Mouse (Mus musculus): ENCODE data around the gene Poln. TPM values are rescaled to one million over a fixed set of nuclear protein-coding genes. Genes with fewer than 3 reads are reported as not detected.

Poln gene
- polyA plus RNA-seq, 1 experiment from 2014 or later, result 0.48 TPM

DNA sequence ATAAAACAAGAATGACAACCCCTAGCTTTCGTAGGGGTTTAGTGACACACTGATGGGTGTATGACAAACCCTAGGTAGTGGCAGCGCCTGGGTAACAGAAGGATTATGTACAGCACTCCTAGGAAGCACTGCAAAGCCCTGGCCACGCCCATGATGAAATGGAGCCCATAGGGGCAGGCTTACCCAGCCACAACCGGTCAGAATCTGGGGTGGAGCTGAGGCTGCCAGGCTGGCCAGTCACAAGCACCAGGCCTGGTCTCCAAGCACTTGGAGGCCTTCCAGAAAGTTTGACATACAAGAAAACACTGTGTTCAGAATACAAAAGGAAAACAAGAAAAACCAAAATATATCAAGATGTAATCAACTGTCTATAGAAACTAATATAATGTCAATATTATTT, 21.8 kb upstream of the Poln start:
- no peak overlapping the region for H3K4me3 ChIP-seq (ENCODE audit: low read depth, low read length)
- no peaks in the 10 kb centered on the region for H3K27me3 ChIP-seq (ENCODE audit: control insufficient read depth, insufficient read depth, low read depth, low read length)
- no peak for ATAC-seq (ENCODE audit: low read depth)
- no peak overlapping the region for H3K4me2 ChIP-seq (ENCODE audit: low read depth, low read length)
- H3K4me1 ChIP-seq (ENCODE audit: control insufficient read depth, low read depth, low read length), result peaks cover 18% of the 10 kb centered on the region
- 43% methylated on average over 4 of the region's 4 CpGs for WGBS (ENCODE audit: insufficient replicate concordance)
- H3K27ac ChIP-seq (ENCODE audit: low read length), result no peak overlapping the region
- no peaks in the 10 kb centered on the region for H3K9me3 ChIP-seq (replicated peaks; ENCODE audit: control insufficient read depth, low read length)
- no peak overlapping the region for H3K9ac ChIP-seq (ENCODE audit: low read depth, low read length)
- no peaks in the 10 kb centered on the region for H3K36me3 ChIP-seq (ENCODE audit: control insufficient read depth, insufficient read depth)

DNA sequence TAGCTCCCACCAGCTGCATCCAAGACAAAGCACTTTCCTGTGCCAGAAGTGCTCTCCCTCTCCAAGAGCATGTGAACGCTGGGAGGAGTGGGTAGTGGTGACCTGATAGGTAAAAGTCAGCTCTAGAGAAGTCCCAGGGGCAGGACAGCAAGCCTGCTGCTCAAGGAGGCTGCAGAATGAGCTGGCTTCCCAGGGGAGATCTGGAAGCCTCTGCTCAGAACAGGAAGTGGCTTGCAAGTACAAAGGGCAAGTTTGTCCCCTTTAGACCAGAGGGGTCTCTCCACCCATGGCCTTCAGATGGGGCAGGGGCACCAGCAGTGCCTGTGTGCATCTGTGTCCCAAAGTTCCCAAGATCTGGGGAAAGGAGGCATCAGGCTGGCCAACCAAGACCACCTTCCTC, 20.3 kb upstream of the Poln start:
- Histone ChIP-seq H3K9ac (ENCODE audit: low read depth, low read length) (no peak overlapping the region), H3K4me3 (ENCODE audit: low read depth, low read length) (no peak overlapping the region), H3K36me3 (ENCODE audit: control insufficient read depth, insufficient read depth) (no peaks in the 10 kb centered on the region), H3K4me1 (ENCODE audit: control insufficient read depth, low read depth, low read length) (peaks cover 20% of the 10 kb centered on the region), H3K27ac (ENCODE audit: low read length) (no peak overlapping the region), H3K4me2 (ENCODE audit: low read depth, low read length) (no peak overlapping the region), H3K27me3 (ENCODE audit: control insufficient read depth, insufficient read depth, low read depth, low read length) (no peaks in the 10 kb centered on the region), H3K9me3 (replicated peaks; ENCODE audit: control insufficient read depth, low read length) (no peaks in the 10 kb centered on the region)
- no peak for ATAC-seq (ENCODE audit: low read depth)
- WGBS (ENCODE audit: insufficient replicate concordance), result 58% methylated on average over 1 of the region's 1 CpGs

DNA sequence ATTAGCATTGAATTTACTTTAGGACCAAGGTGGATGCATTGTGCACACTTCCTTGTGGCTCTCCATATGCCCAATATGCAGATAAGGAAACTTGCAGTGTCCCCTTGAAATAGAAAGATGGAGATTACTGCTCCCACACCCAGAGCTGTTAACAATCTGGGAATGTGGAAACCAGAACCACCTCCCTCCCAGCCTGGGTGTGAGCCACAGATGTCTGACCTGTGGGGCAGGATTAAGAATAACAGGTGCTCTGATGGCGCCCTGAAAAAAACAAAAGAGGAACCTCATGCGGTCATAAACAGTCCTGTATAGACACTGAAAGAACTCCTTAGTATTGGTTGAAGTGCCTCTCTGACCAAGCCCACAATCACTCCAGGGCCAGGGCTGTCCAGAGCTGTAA, 19.6 kb upstream of the Poln start:
- H3K4me3 ChIP-seq (ENCODE audit: low read depth, low read length), result no peak overlapping the region
- no peaks in the 10 kb centered on the region for H3K36me3 ChIP-seq (ENCODE audit: control insufficient read depth, insufficient read depth)
- peak overlapping the region; percentile 99 for H3K4me2 ChIP-seq (ENCODE audit: low read depth, low read length)
- WGBS (ENCODE audit: insufficient replicate concordance), result 32% methylated on average over 2 of the region's 2 CpGs
- H3K9me3 ChIP-seq (replicated peaks; ENCODE audit: control insufficient read depth, low read length), result no peaks in the 10 kb centered on the region
- peaks cover 20% of the 10 kb centered on the region for H3K4me1 ChIP-seq (ENCODE audit: control insufficient read depth, low read depth, low read length)
- H3K27me3 ChIP-seq (ENCODE audit: control insufficient read depth, insufficient read depth, low read depth, low read length), result no peaks in the 10 kb centered on the region
- H3K9ac ChIP-seq (ENCODE audit: low read depth, low read length), result no peak overlapping the region
- H3K27ac ChIP-seq (ENCODE audit: low read length), result no peak overlapping the region
- no peak for ATAC-seq (ENCODE audit: low read depth)

DNA sequence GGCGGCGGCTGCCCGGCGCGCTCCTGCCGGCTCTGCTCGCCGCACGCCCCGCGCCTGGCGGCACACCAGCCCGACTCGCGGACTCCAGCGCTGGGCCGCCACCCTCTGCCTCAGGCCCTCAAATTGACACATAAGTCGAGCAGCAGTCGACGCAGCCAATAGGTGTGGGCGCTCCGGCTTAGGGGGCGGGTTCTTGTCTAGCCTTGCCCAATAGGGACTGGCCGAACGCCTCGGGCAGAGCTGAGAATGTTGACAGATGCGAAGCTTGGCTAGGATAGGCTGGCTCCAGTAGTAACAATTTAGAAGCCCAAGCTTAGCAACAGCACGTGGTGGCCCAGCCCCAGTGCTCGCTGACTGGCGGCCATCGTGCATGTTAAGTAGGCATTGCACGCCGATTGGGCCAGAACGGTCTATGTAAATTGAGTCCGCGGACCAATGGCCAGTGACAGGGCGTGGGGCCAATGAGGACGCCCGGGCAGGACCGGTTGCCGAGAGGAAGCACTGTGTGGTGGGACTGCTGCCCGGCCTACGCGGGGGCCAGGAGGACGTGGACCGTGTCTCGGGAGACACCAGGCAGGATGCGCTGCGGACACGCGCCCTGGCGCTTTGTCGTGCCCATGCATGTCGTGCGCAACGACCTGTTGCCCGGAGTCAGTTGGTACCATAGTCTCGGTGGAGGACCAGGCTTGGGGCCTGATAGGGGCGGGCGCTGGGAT, 18.5 kb upstream of the Poln start, which contains the start of gene Mxd4:
Gene Mxd4 (minus strand): TSS at position 120 of the 716 bp plus-strand sequence.
- H3K9ac ChIP-seq (ENCODE audit: low read depth, low read length), result peak within 1 kb of the TSS; percentile 68
- H3K9me3 ChIP-seq (replicated peaks; ENCODE audit: control insufficient read depth, low read length), result no peaks in the 10 kb centered on the region
- peak within 1 kb of the TSS; percentile 92 for H3K27ac ChIP-seq (ENCODE audit: low read length)
- no peaks in the 10 kb centered on the region for H3K27me3 ChIP-seq (ENCODE audit: control insufficient read depth, insufficient read depth, low read depth, low read length)
- ATAC-seq (ENCODE audit: low read depth), result peak; percentile 94
- peak within 1 kb of the TSS; percentile 99 for H3K4me2 ChIP-seq (ENCODE audit: low read depth, low read length)
- peaks cover 20% of the 10 kb centered on the region for H3K4me1 ChIP-seq (ENCODE audit: control insufficient read depth, low read depth, low read length)
- peak within 1 kb of the TSS; percentile 81 for H3K4me3 ChIP-seq (ENCODE audit: low read depth, low read length)
- WGBS (ENCODE audit: insufficient replicate concordance), result under 1% methylated on average over 49 of the region's 60 CpGs
- no peaks in the 10 kb centered on the region for H3K36me3 ChIP-seq (ENCODE audit: control insufficient read depth, insufficient read depth)

DNA sequence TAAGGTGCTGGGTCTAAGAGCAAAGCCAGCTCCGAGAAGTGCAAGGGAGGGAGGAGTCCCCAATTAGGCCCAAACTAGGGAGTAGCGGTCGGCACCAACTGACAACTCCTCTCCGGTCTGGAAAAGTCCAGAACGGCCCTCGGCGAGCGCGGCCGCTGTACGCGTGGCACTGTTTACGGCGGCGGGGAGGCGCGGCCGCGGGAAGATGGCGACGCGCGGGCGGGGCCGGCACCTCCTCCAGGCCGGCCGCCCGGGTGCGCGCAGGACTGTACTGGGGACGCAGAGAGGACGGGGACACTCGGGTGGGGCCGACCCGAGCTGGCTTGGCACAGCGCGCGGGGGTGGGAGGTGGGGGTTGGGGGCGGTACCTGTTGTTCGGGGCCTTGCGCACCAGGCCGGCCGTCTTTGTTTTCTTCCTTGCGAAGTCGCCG, 17.7 kb upstream of the Poln start:
- Histone ChIP-seq H3K36me3 (ENCODE audit: control insufficient read depth, insufficient read depth) (no peaks in the 10 kb centered on the region), H3K4me3 (ENCODE audit: low read depth, low read length) (peak overlapping the region; percentile 81), H3K4me1 (ENCODE audit: control insufficient read depth, low read depth, low read length) (peaks cover 20% of the 10 kb centered on the region), H3K27ac (ENCODE audit: low read length) (peak overlapping the region; percentile 92), H3K27me3 (ENCODE audit: control insufficient read depth, insufficient read depth, low read depth, low read length) (no peaks in the 10 kb centered on the region), H3K9me3 (replicated peaks; ENCODE audit: control insufficient read depth, low read length) (no peaks in the 10 kb centered on the region), H3K4me2 (ENCODE audit: low read depth, low read length) (peak overlapping the region; percentile 99), H3K9ac (ENCODE audit: low read depth, low read length) (peak overlapping the region; percentile 68)
- peak; percentile 27 for ATAC-seq (ENCODE audit: low read depth)
- WGBS (ENCODE audit: insufficient replicate concordance), result under 1% methylated on average over 38 of the region's 46 CpGs

DNA sequence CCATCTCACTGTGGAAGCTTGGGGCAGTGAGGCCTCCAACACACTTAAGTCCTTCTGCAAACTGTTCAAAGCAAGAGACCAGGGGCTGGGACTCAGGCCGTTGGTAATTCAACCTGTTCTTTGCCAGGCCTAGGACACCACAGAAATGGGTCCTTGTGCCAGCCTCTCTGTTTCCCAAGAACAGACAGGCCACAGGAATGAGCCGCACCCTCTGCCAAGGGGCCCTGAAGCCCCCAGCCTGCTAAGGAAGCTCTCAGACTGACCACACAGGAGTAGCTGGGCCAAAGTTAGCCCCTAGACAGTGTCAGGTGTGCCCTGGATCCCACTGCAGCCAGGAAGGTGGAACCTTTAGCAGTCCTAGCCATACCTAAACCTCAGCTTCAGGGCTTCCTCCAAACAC, 17.1 kb upstream of the Poln start:
- ATAC-seq (ENCODE audit: low read depth), result no peak

DNA sequence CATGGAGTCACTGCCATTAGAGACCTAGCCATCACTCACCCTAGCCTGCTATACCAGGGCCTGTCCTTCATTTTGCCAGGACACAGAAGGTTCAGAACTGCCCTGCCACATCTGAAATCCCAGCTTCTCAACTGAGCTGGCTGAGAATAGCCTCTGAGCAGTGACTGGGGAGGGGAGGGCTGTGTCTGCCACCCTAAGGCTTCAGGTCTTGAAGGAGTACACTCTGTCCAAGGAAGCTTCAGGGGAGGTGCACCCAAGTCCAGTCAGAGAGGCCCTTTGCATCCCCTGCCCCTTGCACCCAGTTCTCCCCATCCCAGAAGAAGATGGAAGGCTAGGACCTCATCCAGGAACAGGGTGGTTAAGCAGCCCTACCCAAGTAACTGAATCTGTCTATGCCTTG, 16.5 kb upstream of the Poln start:
- H3K9me3 ChIP-seq (replicated peaks; ENCODE audit: control insufficient read depth, low read length), result no peaks in the 10 kb centered on the region
- no peak overlapping the region for H3K27ac ChIP-seq (ENCODE audit: low read length)
- no peak overlapping the region for H3K4me2 ChIP-seq (ENCODE audit: low read depth, low read length)
- H3K36me3 ChIP-seq (ENCODE audit: control insufficient read depth, insufficient read depth), result no peaks in the 10 kb centered on the region
- H3K9ac ChIP-seq (ENCODE audit: low read depth, low read length), result no peak overlapping the region; the same call in 1 of the 2 replicates
- H3K27me3 ChIP-seq (ENCODE audit: control insufficient read depth, insufficient read depth, low read depth, low read length), result no peaks in the 10 kb centered on the region
- H3K4me3 ChIP-seq (ENCODE audit: low read depth, low read length), result no peak overlapping the region
- peaks cover 20% of the 10 kb centered on the region for H3K4me1 ChIP-seq (ENCODE audit: control insufficient read depth, low read depth, low read length)
- ATAC-seq (ENCODE audit: low read depth), result no peak

More for the DNA sequence above, 17.1 kb upstream of the Poln start:
- H3K9ac ChIP-seq (ENCODE audit: low read depth, low read length), result peak overlapping the region; percentile 68
- H3K36me3 ChIP-seq (ENCODE audit: control insufficient read depth, insufficient read depth), result no peaks in the 10 kb centered on the region
- 51% methylated on average over 2 of the region's 2 CpGs for WGBS (ENCODE audit: insufficient replicate concordance)
- H3K4me3 ChIP-seq (ENCODE audit: low read depth, low read length), result peak overlapping the region; percentile 81
- H3K4me1 ChIP-seq (ENCODE audit: control insufficient read depth, low read depth, low read length), result peaks cover 20% of the 10 kb centered on the region
- H3K27me3 ChIP-seq (ENCODE audit: control insufficient read depth, insufficient read depth, low read depth, low read length), result no peaks in the 10 kb centered on the region
- no peaks in the 10 kb centered on the region for H3K9me3 ChIP-seq (replicated peaks; ENCODE audit: control insufficient read depth, low read length)
- peak overlapping the region; percentile 99 for H3K4me2 ChIP-seq (ENCODE audit: low read depth, low read length)
- peak overlapping the region; percentile 8; the same call in 1 of the 2 replicates for H3K27ac ChIP-seq (ENCODE audit: low read length)

DNA sequence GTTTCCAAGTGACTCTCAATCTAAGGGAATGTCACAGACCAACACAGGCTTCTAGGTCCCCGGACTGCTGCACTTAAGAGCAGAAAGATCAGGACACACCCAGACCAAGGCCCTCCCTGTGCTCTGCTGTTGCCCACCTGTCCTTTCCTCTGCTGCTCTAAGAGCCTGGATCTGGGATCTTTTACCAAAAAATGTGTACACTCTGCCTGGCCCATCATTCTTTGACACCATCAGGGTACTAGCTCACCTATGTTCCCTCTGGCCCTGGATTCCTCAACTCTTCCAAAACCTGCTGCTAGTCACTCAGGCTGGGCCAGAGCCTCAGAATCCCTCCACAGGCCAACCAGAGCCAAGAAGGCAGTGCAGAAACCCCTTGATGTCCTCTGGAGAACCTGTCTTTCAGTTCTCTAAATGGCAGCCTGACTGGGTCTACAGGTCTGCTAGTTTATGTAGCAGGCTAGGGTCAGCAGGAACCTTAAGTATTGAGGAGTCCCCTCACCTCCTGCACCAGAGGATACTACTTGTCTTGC, 15.9 kb upstream of the Poln start:
- H3K27me3 ChIP-seq (ENCODE audit: control insufficient read depth, insufficient read depth, low read depth, low read length), result no peaks in the 10 kb centered on the region
- no peak for ATAC-seq (ENCODE audit: low read depth)
- no peak overlapping the region for H3K4me2 ChIP-seq (ENCODE audit: low read depth, low read length)
- no peak overlapping the region for H3K4me3 ChIP-seq (ENCODE audit: low read depth, low read length)
- H3K9me3 ChIP-seq (replicated peaks; ENCODE audit: control insufficient read depth, low read length), result no peaks in the 10 kb centered on the region
- peaks cover 20% of the 10 kb centered on the region for H3K4me1 ChIP-seq (ENCODE audit: control insufficient read depth, low read depth, low read length)
- H3K9ac ChIP-seq (ENCODE audit: low read depth, low read length), result no peak overlapping the region
- H3K36me3 ChIP-seq (ENCODE audit: control insufficient read depth, insufficient read depth), result no peaks in the 10 kb centered on the region
- no peak overlapping the region for H3K27ac ChIP-seq (ENCODE audit: low read length)
- WGBS (ENCODE audit: insufficient replicate concordance), result 56% methylated on average over 1 of the region's 1 CpGs

DNA sequence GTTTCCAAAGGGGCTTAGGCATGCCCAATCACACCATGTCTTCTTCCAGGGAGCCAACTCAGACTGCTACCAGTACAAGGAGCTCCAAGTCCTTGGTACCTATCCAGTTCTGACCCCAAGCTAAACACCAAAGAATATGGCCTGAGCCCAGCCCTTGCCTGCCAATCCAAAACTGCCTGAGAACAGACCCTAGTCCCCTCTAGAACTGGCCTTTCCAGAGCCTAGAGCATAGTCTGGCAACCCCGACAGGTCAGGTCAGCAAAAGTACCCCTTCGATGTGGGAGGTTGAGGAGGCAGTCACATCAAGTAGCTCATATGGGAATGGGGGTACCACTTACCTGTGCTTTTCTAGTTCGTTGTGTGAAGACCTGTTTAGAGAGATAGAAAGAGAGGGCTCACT, 14.7 kb upstream of the Poln start:
- no peak overlapping the region for H3K4me3 ChIP-seq (ENCODE audit: low read depth, low read length)
- H3K9ac ChIP-seq (ENCODE audit: low read depth, low read length), result no peak overlapping the region
- no peaks in the 10 kb centered on the region for H3K27me3 ChIP-seq (ENCODE audit: control insufficient read depth, insufficient read depth, low read depth, low read length)
- H3K4me2 ChIP-seq (ENCODE audit: low read depth, low read length), result no peak overlapping the region
- WGBS (ENCODE audit: insufficient replicate concordance), result 65% methylated on average over 3 of the region's 3 CpGs
- no peak for ATAC-seq (ENCODE audit: low read depth)
- H3K36me3 ChIP-seq (ENCODE audit: control insufficient read depth, insufficient read depth), result no peaks in the 10 kb centered on the region
- H3K9me3 ChIP-seq (replicated peaks; ENCODE audit: control insufficient read depth, low read length), result no peaks in the 10 kb centered on the region
- H3K4me1 ChIP-seq (ENCODE audit: control insufficient read depth, low read depth, low read length), result peaks cover 20% of the 10 kb centered on the region
- H3K27ac ChIP-seq (ENCODE audit: low read length), result no peak overlapping the region
